Mouse (Mus musculus) small intestine, adult 2 months (tissue): ENCODE results near the gene Fam78a. TPM values are rescaled to one million over a fixed set of nuclear protein-coding genes. Genes with fewer than 3 reads are reported as not detected.

Source experiments
- H3K27ac ChIP-seq: fragments of 200-500 bp; 2 replicates; pipeline ENCODE4 v1.5.1; 2012; ENCODE audit warnings: low read depth, low read length, control low read depth, inconsistent platforms; ENCODE audit not compliant: insufficient read depth
- H3K27me3 ChIP-seq: fragments of 200-500 bp; 2 replicates; pipeline ENCODE4 v1.6.1; 2012; ENCODE audit warnings: mild to moderate bottlenecking, moderate library complexity, low read length, inconsistent platforms; ENCODE audit not compliant: control insufficient read depth, insufficient read depth
- H3K36me3 ChIP-seq: fragments of 200-500 bp; 2 replicates; pipeline ENCODE4 v1.6.1; 2012; ENCODE audit warnings: mild to moderate bottlenecking, low read length, control low read depth, inconsistent platforms; ENCODE audit not compliant: control insufficient read depth, insufficient read depth
- H3K4me1 ChIP-seq: fragments of 200-500 bp; 2 replicates; pipeline ENCODE4 v1.6.1; 2012; ENCODE audit warnings: low read length, inconsistent platforms, mixed read lengths; ENCODE audit not compliant: control insufficient read depth, insufficient read depth, insufficient read length
- H3K4me3 ChIP-seq: fragments of 200-500 bp; 2 replicates; pipeline ENCODE4 v1.5.1; 2012; ENCODE audit warnings: low read depth, mild to moderate bottlenecking, control low read depth, inconsistent platforms, low read length, moderate library complexity
- CTCF ChIP-seq: fragments of 200-500 bp; IDR thresholded peaks from 2 replicates; pipeline ENCODE4 v1.5.1; 2012; ENCODE audit warnings: low read depth, mild to moderate bottlenecking, control low read depth, inconsistent platforms, low read length, moderate library complexity, mixed read lengths; ENCODE audit not compliant: insufficient replicate concordance, insufficient read length; ENCODE audit errors: extremely low read depth
- POLR2A ChIP-seq: fragments of 200-500 bp; IDR thresholded peaks from 2 replicates; pipeline ENCODE4 v1.6.1; 2012; ENCODE audit warnings: low read depth, mild to moderate bottlenecking, control low read depth, inconsistent platforms, low read length, moderate library complexity
- WGBS: fragments of 180-500 bp; shearing (Covaris S2); methylation state at CpG from one replicate; pipeline ENCODE4 v1.1.7; 2018; 5-methylcytosine and 5-hydroxymethylcytosine counted together
- polyA plus RNA-seq: library from polyadenylated mRNA; depleted of rRNA; stranded (reverse); fragments of >200 nt; gene quantifications from 2 replicates; pipeline ENCODE4 v1.2.3, GENCODE M21; 2012

Gene Fam78a
- polyA plus RNA-seq, 1 experiment = 25.3 TPM

DNA sequence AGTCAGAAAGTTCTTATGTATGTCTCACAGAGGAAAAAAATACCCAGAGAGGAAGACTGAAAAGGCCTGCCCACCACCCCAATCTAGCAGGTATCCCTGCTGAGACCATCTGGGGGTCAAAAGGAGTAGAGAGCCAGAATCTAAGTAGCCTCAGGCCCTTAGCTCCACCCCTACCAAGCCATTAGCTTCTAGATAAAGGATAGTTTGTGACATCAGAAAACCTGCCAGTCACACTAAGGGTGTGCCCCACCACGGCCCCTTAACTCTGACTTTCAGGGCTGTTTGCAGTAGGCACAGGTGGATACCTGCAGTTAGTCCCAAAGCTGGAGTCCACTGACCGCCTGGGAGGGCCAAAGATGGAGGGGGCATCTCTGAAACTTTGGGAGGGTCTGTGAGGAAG, 574 bp upstream of the Fam78a start:
- H3K4me1 ChIP-seq = peaks cover 9% of the 10 kb centered on the region
- peaks cover 10% of the 10 kb centered on the region for H3K27me3 ChIP-seq
- H3K36me3 ChIP-seq = no peaks in the 10 kb centered on the region
- no peak overlapping the region for H3K4me3 ChIP-seq
- TF ChIP-seq POLR2A (no peak), CTCF (no peak)
- no peak overlapping the region for H3K27ac ChIP-seq
- 48% methylated on average over 2 of the region's 2 CpGs for WGBS

DNA sequence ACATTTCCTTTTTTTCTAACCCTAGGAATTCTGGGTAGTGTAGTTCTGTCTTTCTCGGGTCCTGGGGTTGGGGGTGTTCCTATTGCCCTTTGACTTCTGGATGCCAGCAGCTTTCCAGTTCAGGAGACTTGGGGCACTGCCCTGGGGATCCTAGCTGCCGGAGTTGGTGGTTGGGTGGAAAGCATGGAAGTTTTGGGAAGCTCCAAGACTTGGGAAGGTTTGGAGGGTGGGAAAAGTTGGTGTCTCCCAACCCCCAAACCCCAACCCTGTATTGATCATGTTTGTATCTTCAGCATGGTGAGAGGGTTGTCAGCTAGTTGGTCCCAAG, 179 bp upstream of the Fam78a start:
- Histone ChIP-seq H3K27ac (no peak overlapping the region), H3K27me3 (peaks cover 10% of the 10 kb centered on the region), H3K4me1 (peaks cover 12% of the 10 kb centered on the region), H3K4me3 (peak overlapping the region; percentile 94), H3K36me3 (no peaks in the 10 kb centered on the region)
- TF ChIP-seq POLR2A (no peak), CTCF (no peak)
- WGBS = 33% methylated on average over 2 of the region's 2 CpGs

DNA sequence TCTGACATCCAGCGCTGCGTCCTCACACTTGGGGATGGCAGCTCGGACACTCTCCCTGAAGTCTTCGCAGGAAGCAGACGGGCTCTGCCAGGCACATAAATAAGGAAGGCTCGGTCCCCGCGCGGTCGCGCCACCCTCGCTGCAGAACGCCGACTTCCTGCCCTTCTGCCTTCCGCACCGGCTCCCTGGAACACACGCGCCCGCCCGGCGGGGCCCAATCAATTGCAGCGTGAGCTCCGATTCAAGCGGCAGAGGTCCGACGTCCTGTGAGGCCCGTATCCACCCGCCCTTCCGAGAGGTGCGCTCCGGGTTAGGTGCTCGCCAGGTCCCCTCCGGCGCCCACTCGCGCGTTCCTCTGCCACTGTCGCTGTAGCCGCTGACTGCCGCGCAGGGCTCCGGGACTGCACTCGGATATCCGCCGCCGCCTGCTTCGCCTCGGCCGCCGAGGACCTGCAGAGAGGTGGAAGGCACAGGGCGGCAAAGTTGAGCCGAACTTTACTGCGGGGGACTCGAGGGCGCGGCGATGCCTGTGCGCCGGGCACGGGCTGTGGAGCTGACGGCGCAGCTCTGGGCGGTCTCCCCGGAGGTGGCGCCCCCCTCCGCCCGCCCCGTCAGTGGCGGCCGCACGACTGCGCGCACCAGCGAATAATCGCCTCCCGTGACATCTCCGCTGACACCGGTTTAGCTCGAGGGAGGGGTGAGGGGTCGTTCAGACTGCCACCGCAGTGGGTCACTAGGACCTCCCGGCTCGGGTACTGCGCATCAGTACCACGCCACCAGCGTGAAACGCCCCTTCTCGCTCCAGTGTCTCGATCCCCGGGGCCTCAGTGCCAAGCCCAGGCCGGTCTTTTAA, 1.3 kb downstream of the Fam78a start:
- WGBS = under 1% methylated on average over 79 of the region's 91 CpGs
- H3K27ac ChIP-seq = peak overlapping the region; percentile 78

DNA sequence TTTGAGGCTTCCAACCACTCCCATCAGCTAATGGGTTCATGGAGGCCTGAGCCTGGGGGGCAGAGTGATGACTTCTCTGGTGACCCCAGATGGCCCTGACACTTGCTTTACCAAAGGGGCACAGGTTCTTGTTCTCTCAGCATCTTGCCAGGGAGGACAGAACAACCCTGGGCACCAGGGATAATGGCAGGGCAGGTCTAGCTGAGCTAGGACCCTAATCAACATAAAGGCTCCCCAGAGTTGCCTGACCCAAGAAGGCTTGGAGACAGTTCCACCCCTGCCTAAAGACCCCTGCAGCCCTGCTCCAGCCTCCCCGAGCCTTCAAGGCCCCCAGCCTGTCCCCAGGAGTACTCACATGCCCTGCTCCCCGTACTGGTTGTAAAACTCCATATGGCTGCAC, 2.4 kb downstream of the Fam78a start:
- Histone ChIP-seq H3K27ac (peak overlapping the region; percentile 78), H3K36me3 (no peaks in the 10 kb centered on the region), H3K4me1 (peaks cover 20% of the 10 kb centered on the region), H3K27me3 (0 out of 2 replicates have a peak, but pooled peaks cover 3% of the 10 kb centered on the region), H3K4me3 (peak overlapping the region; percentile 94)
- TF ChIP-seq CTCF (no peak), POLR2A (no peak)
- 55% methylated on average over 2 of the region's 2 CpGs for WGBS

More for the DNA sequence above, 1.3 kb downstream of the Fam78a start:
- TF ChIP-seq CTCF (0 out of 2 replicates have a peak, but pooled peaks have one; percentile 20), POLR2A (peak; percentile 28; the same call in 1 of the 2 replicates)
- Histone ChIP-seq H3K4me1 (peaks cover 22% of the 10 kb centered on the region), H3K4me3 (peak overlapping the region; percentile 94), H3K27me3 (peaks cover 5% of the 10 kb centered on the region; the same call in 1 of the 2 replicates), H3K36me3 (no peaks in the 10 kb centered on the region)

DNA sequence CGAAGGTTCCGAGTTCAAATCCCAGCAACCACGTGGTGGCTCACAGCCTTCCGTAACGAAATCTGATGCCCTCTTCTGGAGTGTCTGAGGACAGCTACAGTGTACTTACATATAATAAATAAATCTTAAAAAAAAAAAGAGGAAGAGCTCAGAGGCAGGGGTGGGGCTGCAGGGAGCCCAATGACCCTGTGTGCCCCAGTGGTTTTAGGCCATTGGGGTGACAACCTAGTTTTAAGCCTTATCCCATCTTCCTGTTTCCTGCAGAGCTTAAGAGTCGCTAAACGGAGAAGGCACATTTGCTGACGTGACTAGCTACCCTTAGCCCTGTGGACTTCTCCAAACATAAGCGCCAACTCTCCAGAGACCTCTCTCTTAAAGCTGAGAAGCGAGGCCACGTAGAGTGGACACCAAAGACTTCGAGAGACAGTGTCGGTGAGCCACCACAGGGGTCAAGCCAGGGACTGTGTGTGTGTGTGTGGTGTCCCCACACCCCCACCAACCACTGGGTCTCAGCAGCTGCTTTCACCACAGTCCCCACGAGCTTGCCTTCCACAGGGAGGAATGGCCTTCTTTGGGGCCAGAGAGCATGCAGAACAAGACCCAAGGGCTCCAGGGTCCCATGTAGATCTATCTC, 3.2 kb downstream of the Fam78a start:
- Histone ChIP-seq H3K27me3 (0 out of 2 replicates have a peak, but pooled peaks cover 3% of the 10 kb centered on the region), H3K36me3 (no peaks in the 10 kb centered on the region), H3K4me1 (peaks cover 23% of the 10 kb centered on the region), H3K27ac (peak overlapping the region; percentile 99), H3K4me3 (peak overlapping the region; percentile 94)
- no peak for TF ChIP-seq CTCF
- no peak for TF ChIP-seq POLR2A
- 77% methylated on average over 14 of the region's 14 CpGs for WGBS

DNA sequence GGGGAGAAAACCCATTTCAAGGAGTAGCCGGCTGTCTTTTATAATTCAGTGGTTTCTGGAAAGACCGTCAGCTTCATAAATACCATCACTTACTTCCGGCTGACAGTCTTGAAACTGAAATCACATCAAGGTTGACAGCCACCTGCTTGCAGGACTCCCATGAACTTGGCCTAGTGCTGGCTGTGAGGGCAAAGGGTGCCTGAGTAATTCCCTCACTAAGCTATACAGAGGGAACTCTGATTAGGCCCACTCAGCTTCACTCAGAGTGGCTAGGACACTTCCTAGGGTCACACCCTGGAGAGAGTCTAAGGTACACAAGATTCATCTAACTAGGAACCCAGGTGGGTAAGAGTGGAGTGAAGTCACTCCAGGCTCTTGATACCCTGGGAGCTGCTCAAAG, 4.0 kb downstream of the Fam78a start:
- peaks cover 23% of the 10 kb centered on the region for H3K4me1 ChIP-seq
- WGBS = 26% methylated on average over 3 of the region's 3 CpGs
- TF ChIP-seq CTCF (no peak), POLR2A (peak; percentile 36; the same call in 1 of the 2 replicates)
- H3K36me3 ChIP-seq = no peaks in the 10 kb centered on the region
- peak overlapping the region; percentile 99 for H3K27ac ChIP-seq
- 0 out of 2 replicates have a peak, but pooled peaks cover 3% of the 10 kb centered on the region for H3K27me3 ChIP-seq
- peak overlapping the region; percentile 46; the same call in 1 of the 2 replicates for H3K4me3 ChIP-seq
